Mouse (Mus musculus): ENCODE data around the gene Cdh15.

DNA sequence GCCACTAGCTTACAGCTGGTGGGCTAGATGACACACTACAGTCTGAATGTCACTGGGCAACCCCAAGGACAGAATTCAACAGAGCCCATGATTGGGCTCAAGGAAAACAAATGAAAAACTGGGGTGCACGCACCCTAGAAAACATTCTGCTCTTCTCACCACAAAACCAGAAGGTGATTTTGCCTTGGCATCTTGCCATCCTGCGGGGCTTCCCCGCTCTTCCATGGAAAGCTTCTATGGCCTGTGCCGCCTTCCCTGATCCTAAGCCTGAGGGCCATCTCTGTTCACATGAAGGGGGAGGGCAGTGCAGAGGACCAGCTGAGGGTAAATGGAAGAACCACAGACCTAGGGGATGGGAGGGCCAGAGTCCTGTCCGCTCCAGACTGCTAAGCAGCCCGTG is 20.2 kb downstream of the Cdh15 start:
- TF ChIP-seq CTCF (IDR thresholded peaks at IDR 0.05; ENCODE audit: control insufficient read depth, insufficient read depth, insufficient read length) (no peak), MAX (IDR thresholded peaks at IDR 0.05) (no peak), USF1 (IDR thresholded peaks at IDR 0.05; ENCODE audit: low read depth) (no peak), MYOD1 (IDR thresholded peaks at IDR 0.05; ENCODE audit: control insufficient read depth, insufficient read length, low read depth) (no peak), FOSL1 (IDR thresholded peaks at IDR 0.05; ENCODE audit: insufficient read depth, low read length, poor library complexity, severe bottlenecking) (no peak), CEBPB (IDR thresholded peaks at IDR 0.05; ENCODE audit: low read depth) (no peak)

All from C2C12 (cell line).